Mouse (Mus musculus): ENCODE data around the gene Shisa6.

The Shisa6 gene

DNA sequence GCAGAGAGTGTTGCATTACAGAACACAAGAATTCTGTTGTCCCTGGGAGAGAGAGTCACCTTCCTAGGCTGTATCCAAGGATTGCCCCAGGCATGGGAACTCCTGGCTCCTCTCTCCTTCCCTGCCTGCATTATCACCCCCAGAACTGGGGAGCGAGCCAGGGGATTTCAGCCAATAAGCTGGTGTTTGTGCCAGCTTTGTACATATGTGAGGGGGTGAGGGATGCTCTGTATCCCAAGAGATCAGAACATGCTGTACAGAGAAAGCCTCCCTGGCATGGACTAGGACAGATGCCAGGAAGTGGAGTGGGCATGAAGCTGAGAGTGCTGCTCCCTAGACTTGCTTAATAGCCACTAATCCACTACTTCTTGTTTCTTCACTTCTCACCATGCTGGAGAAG, 303.6 kb downstream of the Shisa6 start:
- DNase-seq: peak; percentile 72 to 81

DNA sequence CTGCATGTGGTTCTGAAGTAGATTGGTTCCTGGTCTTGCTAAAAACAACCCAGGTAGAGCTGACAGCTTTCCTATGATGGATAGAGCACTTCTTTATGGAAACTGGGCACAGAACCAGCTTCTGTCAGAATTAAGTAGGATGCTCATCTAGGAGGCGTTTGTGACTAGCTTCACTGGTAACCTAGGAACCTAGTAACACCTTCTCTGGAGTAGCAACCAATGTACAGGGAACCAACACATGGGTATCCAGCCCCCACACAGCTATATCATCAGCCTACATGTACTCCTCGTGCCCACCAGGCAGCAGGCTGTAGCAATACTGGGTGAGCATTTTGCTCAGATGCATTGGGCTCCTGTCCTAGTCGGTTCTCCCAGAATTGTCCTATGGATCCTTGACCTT, 307.3 kb downstream of the Shisa6 start:
- no peak for DNase-seq

DNA sequence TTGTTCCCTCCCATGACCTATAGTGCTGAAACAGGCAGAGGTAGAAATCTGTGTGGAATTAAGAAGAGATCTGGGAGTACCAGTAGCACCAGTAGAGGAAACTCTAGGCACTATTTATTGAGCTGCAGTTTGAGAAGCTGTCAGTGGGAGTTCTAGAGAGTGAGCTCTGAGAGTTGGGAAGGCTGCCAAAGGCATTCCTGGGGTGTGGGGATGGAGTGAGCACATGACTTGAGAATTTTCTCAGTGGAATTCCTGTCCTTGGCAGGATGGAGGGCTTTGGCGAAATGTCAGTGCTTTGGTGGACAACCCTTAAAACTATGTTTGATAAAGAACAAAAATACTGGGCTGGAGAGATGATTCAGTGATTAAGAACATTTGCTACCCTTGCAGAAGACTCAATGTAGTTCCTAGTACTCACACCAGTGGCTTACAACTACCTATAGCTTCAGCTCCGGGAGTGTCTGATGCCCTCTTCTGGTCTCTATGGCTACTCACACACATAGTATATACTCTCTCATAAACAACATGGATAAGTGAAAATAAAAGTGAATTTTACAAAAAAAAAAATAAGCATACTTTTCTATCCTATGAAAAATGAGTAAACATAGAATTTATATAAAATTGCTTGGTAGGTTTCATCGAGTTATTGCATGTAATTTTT, 337.0 kb downstream of the Shisa6 start:
- peak; percentile 64 to 68 for DNase-seq

DNA sequence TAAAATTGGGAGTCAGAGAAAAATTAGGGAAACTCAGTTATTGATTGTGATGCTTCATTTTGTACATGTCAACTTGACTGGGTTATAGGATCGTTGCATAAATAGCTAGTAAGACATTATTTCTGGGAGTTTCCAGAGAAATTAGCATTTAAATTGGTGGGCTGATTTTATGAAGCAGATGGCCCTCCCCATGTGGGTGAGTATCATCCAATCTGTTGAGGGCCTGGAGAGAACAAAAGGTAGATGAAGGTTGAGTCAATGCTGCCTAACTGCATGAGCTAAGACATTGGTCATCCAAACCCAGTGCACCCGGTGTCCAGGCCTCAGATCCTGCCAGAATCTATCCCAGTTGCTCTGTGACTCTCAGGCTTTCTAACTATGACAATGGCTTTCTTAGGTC, 337.6 kb downstream of the Shisa6 start:
- DNase-seq: peak; percentile 17 to 53

DNA sequence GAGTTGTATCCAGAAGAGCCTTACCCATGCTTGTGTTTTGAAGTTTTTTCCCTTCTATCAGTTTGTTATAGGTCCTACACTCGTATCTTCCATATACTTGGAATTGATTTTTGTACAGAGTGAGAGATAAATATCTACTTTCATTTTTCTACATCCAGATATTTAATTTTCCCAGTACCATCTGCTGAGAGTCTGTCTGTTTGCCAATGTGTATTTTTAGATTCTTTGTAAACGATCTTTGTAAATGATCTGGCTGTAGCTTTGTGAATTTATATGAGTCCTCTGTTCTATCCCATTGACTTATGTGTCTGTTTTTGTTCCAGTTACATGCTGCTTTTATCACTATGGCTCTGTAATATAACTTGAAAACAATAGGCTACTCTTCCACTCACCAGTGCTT, 348.0 kb downstream of the Shisa6 start:
- no peak for DNase-seq

DNA sequence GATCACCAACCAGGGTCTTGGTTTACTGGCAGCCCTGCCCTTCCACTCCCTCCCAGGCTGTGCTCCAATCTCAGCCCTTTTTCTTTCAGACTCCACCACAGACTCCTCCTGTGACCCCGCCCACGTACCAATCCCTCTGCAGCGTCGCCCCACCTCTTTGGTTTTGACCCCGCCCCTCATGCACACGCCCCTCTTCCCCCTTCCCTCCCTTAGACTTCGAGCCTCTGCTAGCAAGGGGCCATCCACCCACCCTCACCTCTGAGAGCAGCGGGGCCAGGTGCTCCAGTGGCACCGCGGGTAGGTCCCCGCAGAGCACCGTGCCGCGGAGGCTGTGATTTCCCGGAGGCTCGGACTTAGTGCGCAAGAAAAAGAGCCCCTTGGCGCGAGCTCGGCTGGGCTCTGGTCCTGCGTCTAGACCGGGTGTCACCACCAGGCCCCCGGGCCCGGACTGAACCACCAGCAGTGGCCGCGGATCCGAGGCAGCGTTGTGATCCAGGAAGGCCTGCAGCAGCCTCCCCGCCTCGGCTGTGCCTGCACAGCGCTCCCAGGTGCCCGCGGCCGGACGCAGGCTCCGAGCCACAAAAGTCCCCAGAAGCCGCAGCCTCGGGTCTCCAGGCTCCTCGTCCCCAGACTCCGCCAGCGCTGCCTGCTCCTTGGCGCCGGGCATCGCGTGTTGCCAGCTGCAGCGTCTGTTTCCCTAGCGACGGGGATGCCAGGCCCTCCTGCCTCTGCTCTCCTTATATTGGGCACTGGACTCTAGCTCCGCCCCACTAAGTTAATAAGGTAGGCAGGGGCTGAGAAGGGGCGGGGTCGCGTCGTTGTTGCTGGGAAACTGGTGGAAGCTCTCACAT, 357.7 kb downstream of the Shisa6 start, which contains the start of gene Dnah9:
Gene Dnah9 (minus strand): TSS at position 751 of the 851 bp plus-strand sequence.
- DNase-seq: peak; percentile 85 to 87

DNA sequence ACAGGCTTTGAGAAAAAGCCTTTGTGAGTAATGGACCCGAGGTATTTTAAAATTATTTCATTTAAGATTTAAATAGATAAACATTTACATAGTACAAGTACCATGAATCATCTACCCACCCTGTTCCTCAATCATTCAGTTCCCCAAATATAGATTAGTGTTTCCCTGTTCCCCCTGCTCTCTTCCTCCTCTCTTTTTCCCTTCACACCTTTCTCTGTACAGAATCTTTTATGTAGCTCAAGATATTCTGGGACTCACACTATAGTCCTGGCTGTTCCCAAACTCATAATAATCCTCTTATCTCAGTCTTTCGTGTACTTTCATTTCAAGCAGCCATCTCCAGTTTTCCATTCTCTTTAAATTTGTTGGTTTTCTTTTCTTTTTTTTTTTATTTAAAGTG, 361.7 kb downstream of the Shisa6 start:
- no peak for DNase-seq
